In genomic region chr6:52883773-52884172, GRCm38 (mm10) we compare ENCODE assay signal across 16 mouse cellular contexts.
"Had no signal": no experiment of that assay in that cellular context is flagged by ENCODE, and none has a peak within 500 bp of the region (broad histone marks: within the 10 kb centered on the region; RNA-seq: fewer than 3 reads in every experiment).

No protein-coding gene starts in this region.

- H3K9me3 ChIP-seq: lung, embryonic 15.5 days; midbrain, embryonic 15.5 days; neural tube, embryonic 12.5 days had no signal

- H3K9ac ChIP-seq: lung, embryonic 15.5 days; midbrain, embryonic 13.5 days; midbrain, embryonic 15.5 days; neural tube, embryonic 12.5 days had no signal

- H3K4me1 ChIP-seq: lung, embryonic 15.5 days; megakaryocyte, embryonic 14.5 days had no signal

- H3K27me3 ChIP-seq: lung, embryonic 15.5 days; midbrain, embryonic 13.5 days; midbrain, embryonic 15.5 days; neural tube, embryonic 12.5 days had no signal

- H3K4me3 ChIP-seq: lung, embryonic 15.5 days; megakaryocyte, embryonic 14.5 days; midbrain, embryonic 13.5 days; midbrain, embryonic 15.5 days; neural tube, embryonic 12.5 days had no signal

- ATAC-seq: lung, postnatal 0 days; midbrain, embryonic 13.5 days; midbrain, embryonic 15.5 days had no signal

- DNase-seq: lung, adult 2 months; lung, postnatal 14 days; lung, postnatal 36 days; right cerebral cortex, postnatal 14 days; spleen, adult 18-20 months; thymus, adult 18-20 months; thymus, postnatal 14 days; thymus, postnatal 36 days had no signal

- H3K4me2 ChIP-seq: lung, embryonic 15.5 days; midbrain, embryonic 11.5 days; midbrain, embryonic 13.5 days; midbrain, embryonic 15.5 days; neural tube, embryonic 12.5 days had no signal

- H3K36me3 ChIP-seq: lung, embryonic 15.5 days; midbrain, embryonic 13.5 days; midbrain, embryonic 15.5 days; neural tube, embryonic 12.5 days had no signal

- H3K27ac ChIP-seq: lung, embryonic 15.5 days; macrophage; midbrain, embryonic 13.5 days; midbrain, embryonic 15.5 days; neural tube, embryonic 12.5 days had no signal
